Mouse (Mus musculus): Measurements from ENCODE around the gene Itch. TPM values are rescaled to one million over a fixed set of nuclear protein-coding genes. Genes with fewer than 3 reads are reported as not detected.
A peak's percentile ranks its signal among the peaks of the same experiment; 100 is the strongest.

The Itch gene
- total RNA-seq (2012; rRNA removed): 18.1 and 18.3 TPM in 2 replicates
- polyA plus RNA-seq (2012; ENCODE audit: insufficient read depth in 1 of 2, insufficient read length in 2 of 2, low read depth in 1 of 2, low replicate concordance in 2 of 2, missing spikeins in 1 of 2): 10 to 100 TPM; 15.2 to 53.6 TPM

DNA sequence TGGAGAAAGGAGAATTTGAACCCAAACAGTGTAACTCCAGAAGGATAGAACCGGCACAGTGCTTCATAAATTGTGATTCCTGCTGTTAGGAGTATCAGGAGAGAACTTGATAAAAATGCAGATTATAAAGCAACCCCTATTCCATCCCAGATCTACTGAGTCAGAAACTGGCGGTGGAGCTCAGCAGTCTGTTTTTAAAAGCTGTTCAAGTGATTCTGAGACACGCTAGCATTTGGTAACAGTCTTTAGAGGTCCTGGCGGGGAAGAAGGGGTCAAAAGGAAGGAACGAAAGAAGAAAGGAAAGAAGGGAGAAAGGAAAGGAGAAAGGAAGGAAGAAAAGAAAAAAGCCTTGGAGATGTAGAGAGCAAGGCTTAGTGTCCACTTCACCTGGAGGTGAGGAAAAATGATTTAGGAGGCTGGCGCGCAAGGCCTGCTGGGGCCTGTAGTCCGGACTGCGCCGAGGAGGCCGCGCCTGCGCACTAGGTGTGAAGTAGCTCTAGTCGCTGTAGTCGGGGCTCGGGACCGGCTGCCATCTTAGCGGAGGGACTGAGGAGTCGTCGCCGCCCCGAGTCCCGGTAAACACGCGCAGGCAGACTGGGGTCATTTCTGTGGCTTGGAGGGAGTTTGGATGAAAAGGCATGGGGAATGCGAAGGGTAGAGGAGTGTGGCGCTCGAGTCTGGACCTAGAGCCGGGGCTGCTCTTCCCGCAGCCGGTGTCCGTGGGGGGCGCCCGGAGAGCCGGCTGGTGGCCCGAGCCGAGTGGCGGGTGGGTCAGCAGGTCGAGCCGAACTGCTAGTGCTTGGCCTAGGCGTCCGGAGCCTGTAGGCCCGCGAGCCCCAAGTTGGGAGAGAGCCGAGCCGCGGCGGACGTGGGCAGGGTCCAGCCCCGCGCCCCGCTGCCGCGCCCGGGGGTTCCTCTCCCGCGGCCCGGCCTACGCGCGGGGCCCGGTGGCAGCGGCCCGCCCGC is at the start of gene Itch:
Itch (plus strand) TSS at position 499 of the 966 bp plus-strand sequence.
- no peaks in the 10 kb centered on the region for H3K27me3 ChIP-seq (ENCODE audit: control insufficient read depth in 1 of 2, insufficient read depth in 2 of 2, low read length in 2 of 2)
- H3K79me2 ChIP-seq (ENCODE audit: control insufficient read depth, insufficient read depth, low read length, poor library complexity): peaks cover 18% of the 10 kb centered on the region
- TF ChIP-seq ZMIZ1 (IDR thresholded peaks at IDR 0.05; ENCODE audit: low read depth, low read length) (peak; percentile 91), POLR2AphosphoS2 (IDR thresholded peaks at IDR 0.05; ENCODE audit: low read length) (peak; percentile 89), POLR2A (IDR thresholded peaks at IDR 0.05; ENCODE audit: control insufficient read depth in 1 of 2, insufficient read depth in 1 of 2, low read depth in 1 of 2, low read length in 2 of 2, poor library complexity in 1 of 2) (peak; percentile 90 to 97), NELFE (IDR thresholded peaks at IDR 0.05; ENCODE audit: low read depth, low read length) (peak; percentile 90), MXI1 (IDR thresholded peaks at IDR 0.05; ENCODE audit: low read depth, low read length) (peak; percentile 64), CHD1 (IDR thresholded peaks at IDR 0.05; ENCODE audit: low read depth, low read length) (no peak), ELF1 (IDR thresholded peaks at IDR 0.05; ENCODE audit: low read depth, low read length) (peak; percentile 55; the same call in 1 of the 2 replicates), ZNF384 (IDR thresholded peaks at IDR 0.05; ENCODE audit: low read depth, low read length) (no peak), TBP (IDR thresholded peaks at IDR 0.05; ENCODE audit: low read depth, low read length) (peak; percentile 66; the same call in 1 of the 2 replicates), CTCF (IDR thresholded peaks at IDR 0.05 in 2 of 3, conservative IDR thresholded peaks at IDR 0.05 in 1 of 3; ENCODE audit: control insufficient read depth in 1 of 3, insufficient read depth in 1 of 3, low read depth in 2 of 3, low read length in 3 of 3, poor library complexity in 1 of 3, severe bottlenecking in 1 of 3) (no peak), NRF1 (IDR thresholded peaks at IDR 0.05; ENCODE audit: insufficient read depth, low read depth, low read length, poor library complexity, severe bottlenecking) (peak; percentile 89), ETS1 (IDR thresholded peaks at IDR 0.05; ENCODE audit: low read depth, low read length) (no peak), HCFC1 (IDR thresholded peaks at IDR 0.05; ENCODE audit: low read depth, low read length) (peak; percentile 95), SIN3A (IDR thresholded peaks at IDR 0.05; ENCODE audit: low read length) (peak; percentile 81), MAX (IDR thresholded peaks at IDR 0.05; ENCODE audit: low read length) (peak; percentile 36; the same call in 1 of the 2 replicates)
- DNase-seq (ENCODE audit: low read depth, low spot score): peak; percentile 96
- H3K36me3 ChIP-seq (ENCODE audit: control insufficient read depth in 1 of 2, insufficient read depth in 2 of 2, low read length in 2 of 2): peaks cover 4 to 26% of the 10 kb centered on the region in 2 experiments; a peak in 3 of 4 replicates
- peak within 1 kb of the TSS; percentile 30 for H3K27ac ChIP-seq (ENCODE audit: control insufficient read depth, low read depth, low read length)
- peaks cover 16 to 22% of the 10 kb centered on the region in 2 experiments for H3K4me1 ChIP-seq (ENCODE audit: control insufficient read depth in 1 of 2, insufficient read depth in 2 of 2, low read length in 2 of 2)
- peak within 1 kb of the TSS; percentile 81 to 100 for H3K4me3 ChIP-seq (ENCODE audit: control insufficient read depth in 1 of 2, insufficient read depth in 1 of 2, low read depth in 2 of 2, low read length in 2 of 2)
- H3K9me3 ChIP-seq (replicated peaks; ENCODE audit: insufficient read depth, low read length): no peaks in the 10 kb centered on the region
- H3K9ac ChIP-seq (ENCODE audit: control insufficient read depth, low read depth, low read length, poor library complexity, severe bottlenecking): peak within 1 kb of the TSS; percentile 88

- no peak for DNase-seq (ENCODE audit: low read depth, low spot score)
- H3K4me1 ChIP-seq (ENCODE audit: control insufficient read depth in 1 of 2, insufficient read depth in 2 of 2, low read length in 2 of 2): peaks cover 6 to 18% of the 10 kb centered on the region in 2 experiments
- no peak overlapping the region for H3K9ac ChIP-seq (ENCODE audit: control insufficient read depth, low read depth, low read length, poor library complexity, severe bottlenecking)
- no peaks in the 10 kb centered on the region for H3K9me3 ChIP-seq (replicated peaks; ENCODE audit: insufficient read depth, low read length)
- no peak overlapping the region for H3K4me3 ChIP-seq (ENCODE audit: control insufficient read depth in 1 of 2, insufficient read depth in 1 of 2, low read depth in 2 of 2, low read length in 2 of 2)
- H3K36me3 ChIP-seq (ENCODE audit: control insufficient read depth in 1 of 2, insufficient read depth in 2 of 2, low read length in 2 of 2): peaks cover 0 to 13% of the 10 kb centered on the region in 2 experiments; a peak in 2 of 4 replicates
- H3K79me2 ChIP-seq (ENCODE audit: control insufficient read depth, insufficient read depth, low read length, poor library complexity): no peaks in the 10 kb centered on the region
- H3K27me3 ChIP-seq (ENCODE audit: control insufficient read depth in 1 of 2, insufficient read depth in 2 of 2, low read length in 2 of 2): no peaks in the 10 kb centered on the region
- no peak overlapping the region for H3K27ac ChIP-seq (ENCODE audit: control insufficient read depth, low read depth, low read length)
- TF ChIP-seq USF1 (IDR thresholded peaks at IDR 0.05; ENCODE audit: low read depth, low read length) (no peak), CTCF (IDR thresholded peaks at IDR 0.05 in 2 of 3, conservative IDR thresholded peaks at IDR 0.05 in 1 of 3; ENCODE audit: control insufficient read depth in 1 of 3, insufficient read depth in 1 of 3, low read depth in 2 of 3, low read length in 3 of 3, poor library complexity in 1 of 3, severe bottlenecking in 1 of 3) (no peak), E2F4 (IDR thresholded peaks at IDR 0.05; ENCODE audit: borderline replicate concordance, low read depth, low read length) (no peak), ZKSCAN1 (IDR thresholded peaks at IDR 0.05; ENCODE audit: low read depth, low read length) (no peak), BHLHE40 (IDR thresholded peaks at IDR 0.05; ENCODE audit: borderline replicate concordance, low read depth, low read length) (no peak), POLR2AphosphoS2 (IDR thresholded peaks at IDR 0.05; ENCODE audit: low read length) (no peak), NRF1 (IDR thresholded peaks at IDR 0.05; ENCODE audit: insufficient read depth, low read depth, low read length, poor library complexity, severe bottlenecking) (no peak), ELF1 (IDR thresholded peaks at IDR 0.05; ENCODE audit: low read depth, low read length) (no peak), MAZ (IDR thresholded peaks at IDR 0.05; ENCODE audit: low read depth, low read length) (no peak), MYB (IDR thresholded peaks at IDR 0.05; ENCODE audit: low read depth, low read length) (no peak), MXI1 (IDR thresholded peaks at IDR 0.05; ENCODE audit: low read depth, low read length) (no peak), ZNF384 (IDR thresholded peaks at IDR 0.05; ENCODE audit: low read depth, low read length) (no peak), RAD21 (IDR thresholded peaks at IDR 0.05; ENCODE audit: low read depth, low read length) (no peak)
These were observed 48.8 kb upstream of the Itch start for GRCm38 (mm10) chr2:155084546-155084945.
